Mouse (Mus musculus) stomach, postnatal 0 days (tissue): Measurements from ENCODE around the gene Eif1. TPM values are rescaled to one million over a fixed set of nuclear protein-coding genes. Genes with fewer than 3 reads are reported as not detected.
A peak's percentile ranks its signal among the peaks of the same experiment; 100 is the strongest.
"Not testable (repeated sequence)": the region's sequence is repeated elsewhere in the genome, so short reads cannot be mapped to it uniquely, and the experiment has no call there.

Experiments used
- ATAC-seq: fragments of 200-750 bp; cut with Nextera tagmentation; 2 replicates; pipeline ENCODE4 v1.8.0; 2017; ENCODE audit not compliant: low FRiP score, low TSS enrichment
- DNase-seq: peaks from one replicate; pipeline ENCODE4 v3.0.0-alpha.2; 2016; ENCODE audit warnings: low spot score
- H3K27ac ChIP-seq: fragments of 300-500 bp; sonication (generic); replicated peaks from 2 replicates; pipeline ENCODE4 v1.5.1; 2014; ENCODE audit warnings: mild to moderate bottlenecking, control low read depth
- H3K27me3 ChIP-seq: fragments of 300-500 bp; sonication (generic); 2 replicates; pipeline ENCODE4 v1.6.1; 2014; ENCODE audit warnings: low read length; ENCODE audit not compliant: control insufficient read depth, insufficient read depth
- H3K36me3 ChIP-seq: fragments of 300-500 bp; sonication (generic); 2 replicates; pipeline ENCODE4 v1.6.1; 2014; ENCODE audit warnings: low read length, mixed read lengths; ENCODE audit not compliant: control insufficient read depth, insufficient read depth
- H3K4me1 ChIP-seq: fragments of 300-500 bp; sonication (generic); replicated peaks from 2 replicates; pipeline ENCODE4 v1.6.1; 2014; ENCODE audit warnings: antibody characterized with exemption; ENCODE audit not compliant: control insufficient read depth, insufficient read depth
- H3K4me2 ChIP-seq: fragments of 300-500 bp; sonication (generic); replicated peaks from 2 replicates; pipeline ENCODE4 v1.6.1; 2014; ENCODE audit warnings: low read depth, mild to moderate bottlenecking, control low read depth, moderate library complexity
- H3K4me3 ChIP-seq: fragments of 300-500 bp; sonication (generic); 2 replicates; pipeline ENCODE4 v1.5.1; 2014; ENCODE audit warnings: low read depth, low read length, control low read depth
- H3K9ac ChIP-seq: fragments of 300-500 bp; sonication (generic); 2 replicates; pipeline ENCODE4 v1.6.1; 2014; ENCODE audit warnings: mild to moderate bottlenecking, low read length, control low read depth, mixed read lengths
- H3K9me3 ChIP-seq: fragments of 300-500 bp; sonication (generic); 2 replicates; pipeline ENCODE4 v1.6.1; 2016; ENCODE audit warnings: low read length; ENCODE audit not compliant: control insufficient read depth
- CTCF ChIP-seq: IDR thresholded peaks from 2 replicates; pipeline ENCODE4 v1.5.1; 2016; ENCODE audit warnings: antibody characterized with exemption, low read depth, mild to moderate bottlenecking, moderate library complexity
- EP300 ChIP-seq: optimal IDR thresholded peaks from 2 replicates; pipeline ENCODE3; 2016; ENCODE audit warnings: antibody characterized with exemption
- WGBS: fragments of 180-500 bp; shearing (Covaris S2); extraction: QIAGEN DNeasy Blood & Tissue Kit; methylation state at CpG from one replicate; pipeline ENCODE4 v1.1.7; 2014; 5-methylcytosine and 5-hydroxymethylcytosine counted together
- polyA plus RNA-seq: library from polyadenylated mRNA; unstranded; fragments of >200 nt; fragmentation: Nextera tagmentation; extraction: Ambion mirVana; gene quantifications from 2 replicates; pipeline ENCODE4 v1.2.1, GENCODE M21; 2015

Gene Eif1
- polyA plus RNA-seq, 1 experiment from 2014 or later = 1,495 TPM

- peak; percentile 50 for DNase-seq
- Histone ChIP-seq H3K9ac (peak overlapping the region; percentile 61), H3K27ac (0 out of 2 replicates have a peak overlapping the region, but pooled peaks have one; percentile 24), H3K4me3 (peak overlapping the region; percentile 66), H3K27me3 (peaks cover 3% of the 10 kb centered on the region; the same call in 1 of the 2 replicates), H3K4me1 (no peaks in the 10 kb centered on the region), H3K4me2 (peak overlapping the region; percentile 100), H3K9me3 (no peaks in the 10 kb centered on the region), H3K36me3 (no peaks in the 10 kb centered on the region)
- ATAC-seq = peak; percentile 17; the same call in 1 of the 2 replicates
- TF ChIP-seq CTCF (no peak), EP300 (no peak)
- 1% methylated on average over 52 of the region's 54 CpGs for WGBS
These were observed 35.7 kb downstream of the Eif1 start for GRCm38 (mm10) chr11:100355151-100355951.

- Histone ChIP-seq H3K27ac (0 out of 2 replicates have a peak within 1 kb of the TSS, but pooled peaks have one; percentile 24), H3K4me2 (peak within 1 kb of the TSS; percentile 100), H3K36me3 (no peaks in the 10 kb centered on the region), H3K4me1 (no peaks in the 10 kb centered on the region), H3K9me3 (no peaks in the 10 kb centered on the region), H3K9ac (peak within 1 kb of the TSS; percentile 61), H3K4me3 (peak within 1 kb of the TSS; percentile 66), H3K27me3 (peaks cover 3% of the 10 kb centered on the region; the same call in 1 of the 2 replicates)
- ATAC-seq (peak; percentile 63), DNase-seq (peak; percentile 76)
- 3% methylated on average over 46 of the region's 49 CpGs for WGBS
- no peak for TF ChIP-seq CTCF
These were observed 36.5 kb downstream of the Eif1 start, which contains the start of gene Hap1 for GRCm38 (mm10) chr11:100355972-100356818. TSS of gene Hap1 (minus strand) at chr11:100356128.

- Histone ChIP-seq H3K4me2 (peak overlapping the region; percentile 100), H3K27ac (no peak overlapping the region), H3K27me3 (peaks cover 3% of the 10 kb centered on the region; the same call in 1 of the 2 replicates), H3K9me3 (no peaks in the 10 kb centered on the region), H3K4me1 (no peaks in the 10 kb centered on the region), H3K36me3 (no peaks in the 10 kb centered on the region), H3K4me3 (peak overlapping the region; percentile 66; the same call in 1 of the 2 replicates), H3K9ac (no peak overlapping the region)
- TF ChIP-seq CTCF (no peak), EP300 (no peak)
- DNase-seq (no peak), ATAC-seq (no peak)
- WGBS = 21% methylated on average over 9 of the region's 9 CpGs
These were observed 37.1 kb downstream of the Eif1 start for GRCm38 (mm10) chr11:100356819-100357211.

GRCm38 (mm10) chr11:100357408-100357807 is 37.7 kb downstream of the Eif1 start:
- DNase-seq = no peak
- no peaks in the 10 kb centered on the region for H3K36me3 ChIP-seq
- H3K4me2 ChIP-seq = no peak overlapping the region
- H3K27ac ChIP-seq = no peak overlapping the region
- H3K27me3 ChIP-seq = peaks cover 3% of the 10 kb centered on the region; the same call in 1 of the 2 replicates
- no peaks in the 10 kb centered on the region for H3K9me3 ChIP-seq
- H3K9ac ChIP-seq = no peak overlapping the region
- H3K4me3 ChIP-seq = no peak overlapping the region
- 47% methylated on average over 5 of the region's 5 CpGs for WGBS
- H3K4me1 ChIP-seq = no peaks in the 10 kb centered on the region
- ATAC-seq = no peak
- TF ChIP-seq CTCF (peak; percentile 26; the same call in 1 of the 2 replicates), EP300 (no peak)

- no peak for TF ChIP-seq EP300
- TF ChIP-seq CTCF = no peak
- no peaks in the 10 kb centered on the region for H3K4me1 ChIP-seq
- H3K9me3 ChIP-seq = no peaks in the 10 kb centered on the region
- WGBS = 79% methylated on average over 6 of the region's 6 CpGs
- ATAC-seq = no peak
- DNase-seq = no peak
- peaks cover 3% of the 10 kb centered on the region; the same call in 1 of the 2 replicates for H3K27me3 ChIP-seq
- no peak overlapping the region for H3K4me3 ChIP-seq
- H3K27ac ChIP-seq = no peak overlapping the region
- H3K36me3 ChIP-seq = no peaks in the 10 kb centered on the region
- no peak overlapping the region for H3K9ac ChIP-seq
- H3K4me2 ChIP-seq = no peak overlapping the region
These were observed 40.5 kb downstream of the Eif1 start for GRCm38 (mm10) chr11:100360175-100360574.

- no CpG with 5 or more reads among the region's 13 CpGs for WGBS
- H3K4me3 ChIP-seq = not testable (repeated sequence)
These were observed 41.4 kb downstream of the Eif1 start for GRCm38 (mm10) chr11:100361059-100361458.

More at GRCm38 (mm10) chr11:100361059-100361458, 41.4 kb downstream of the Eif1 start:
- not testable (repeated sequence) for H3K27me3 ChIP-seq, DNase-seq, H3K9ac ChIP-seq, H3K4me1 ChIP-seq, H3K9me3 ChIP-seq, H3K36me3 ChIP-seq, ATAC-seq, H3K4me2 ChIP-seq, H3K27ac ChIP-seq
